Mouse (Mus musculus) heart, embryonic 16.5 days (tissue): Measurements from ENCODE around the gene Gm20517. TPM values are rescaled to one million over a fixed set of nuclear protein-coding genes. Genes with fewer than 3 reads are reported as not detected.
"Not testable (repeated sequence)": the region's sequence is repeated elsewhere in the genome, so short reads cannot be mapped to it uniquely, and the experiment has no call there.

ENCODE experiments used
- ATAC-seq: fragments of 200-750 bp; cut with Nextera tagmentation; replicated peaks from 2 replicates; pipeline ENCODE4 v1.8.0; 2017; ENCODE audit warnings: moderate number of reproducible peaks; ENCODE audit not compliant: insufficient read depth, low FRiP score; ENCODE audit errors: extremely low read depth
- H3K27ac ChIP-seq: fragments of 300-500 bp; sonication (generic); 2 replicates; pipeline ENCODE4 v1.5.1; 2014; ENCODE audit warnings: mild to moderate bottlenecking, low read length, control low read depth, moderate library complexity
- H3K27me3 ChIP-seq: fragments of 300-500 bp; sonication (generic); 2 replicates; pipeline ENCODE4 v1.6.1; 2014; ENCODE audit warnings: low read length, mixed read lengths; ENCODE audit not compliant: control insufficient read depth, insufficient read depth
- H3K36me3 ChIP-seq: fragments of 300-500 bp; sonication (generic); 2 replicates; pipeline ENCODE4 v1.6.1; 2014; ENCODE audit not compliant: control insufficient read depth, insufficient read depth
- H3K4me1 ChIP-seq: fragments of 300-500 bp; sonication (generic); 2 replicates; pipeline ENCODE4 v1.6.1; 2014; ENCODE audit warnings: low read length, mixed read lengths; ENCODE audit not compliant: control insufficient read depth, insufficient read depth
- H3K4me2 ChIP-seq: fragments of 300-500 bp; sonication (generic); 2 replicates; pipeline ENCODE4 v1.6.1; 2014; ENCODE audit warnings: low read depth, mild to moderate bottlenecking, control low read depth, low read length
- H3K4me3 ChIP-seq: fragments of 300-500 bp; sonication (generic); 2 replicates; pipeline ENCODE4 v1.5.1; 2014; ENCODE audit warnings: mild to moderate bottlenecking, control low read depth, low read length
- H3K9ac ChIP-seq: fragments of 300-500 bp; sonication (generic); 2 replicates; pipeline ENCODE4 v1.6.1; 2014; ENCODE audit warnings: low read length, control low read depth
- H3K9me3 ChIP-seq: fragments of 300-500 bp; sonication (generic); replicated peaks from 2 replicates; pipeline ENCODE4 v1.6.1; 2016; ENCODE audit warnings: low read length; ENCODE audit not compliant: control insufficient read depth
- WGBS: fragments of 180-500 bp; shearing (Covaris S2); extraction: QIAGEN DNeasy Blood & Tissue Kit; methylation state at CpG from one replicate; pipeline ENCODE4 v1.1.7; 2014; 5-methylcytosine and 5-hydroxymethylcytosine counted together
- polyA plus RNA-seq: library from polyadenylated mRNA; unstranded; fragments of >200 nt; fragmentation: Nextera tagmentation; extraction: Ambion mirVana; gene quantifications from 2 replicates; pipeline ENCODE4 v1.2.1, GENCODE M21; 2015

Gm20517 gene
- polyA plus RNA-seq, 1 experiment from 2014 or later = 1.0 TPM

DNA sequence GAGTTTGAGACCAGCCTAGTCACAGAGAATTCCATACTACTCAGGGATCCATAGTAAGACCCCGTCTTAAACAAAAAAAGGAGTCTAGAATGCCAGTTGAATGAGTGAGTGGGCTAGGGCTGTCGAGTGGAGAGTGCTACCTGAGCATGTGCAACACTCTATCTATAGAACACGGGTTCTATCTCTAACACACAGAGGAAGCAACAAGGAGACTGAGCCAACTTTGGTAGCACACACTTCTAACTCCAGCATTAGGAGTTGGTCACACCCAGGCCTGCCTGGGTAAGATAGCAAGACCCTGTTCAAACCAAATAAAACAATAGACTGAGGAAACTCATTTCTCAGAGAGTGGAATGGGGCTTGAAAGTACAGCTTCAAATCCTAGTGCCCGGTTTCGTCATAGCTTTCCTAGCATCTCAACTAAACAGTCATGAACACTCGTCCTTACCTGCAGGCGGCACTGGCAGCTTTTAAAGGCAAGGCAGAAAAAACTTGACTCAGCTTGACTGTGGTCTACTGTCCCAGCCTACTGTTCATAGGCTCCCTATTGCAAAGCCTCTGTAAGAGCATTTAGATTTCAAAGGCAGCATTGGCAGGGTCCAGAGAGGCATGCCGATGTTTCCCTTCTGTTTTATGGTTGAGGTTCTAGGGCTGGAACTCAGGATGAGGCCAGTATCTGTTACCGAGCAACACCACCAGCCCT lies 6.4 kb downstream of the Gm20517 start:
- Histone ChIP-seq H3K4me3 (no peak overlapping the region), H3K27me3 (no peaks in the 10 kb centered on the region), H3K9me3 (no peaks in the 10 kb centered on the region), H3K9ac (no peak overlapping the region), H3K4me1 (peaks cover 3% of the 10 kb centered on the region), H3K36me3 (peaks cover 32% of the 10 kb centered on the region), H3K27ac (no peak overlapping the region), H3K4me2 (no peak overlapping the region)
- no peak for ATAC-seq
- WGBS = 89% methylated on average over 9 of the region's 9 CpGs

DNA sequence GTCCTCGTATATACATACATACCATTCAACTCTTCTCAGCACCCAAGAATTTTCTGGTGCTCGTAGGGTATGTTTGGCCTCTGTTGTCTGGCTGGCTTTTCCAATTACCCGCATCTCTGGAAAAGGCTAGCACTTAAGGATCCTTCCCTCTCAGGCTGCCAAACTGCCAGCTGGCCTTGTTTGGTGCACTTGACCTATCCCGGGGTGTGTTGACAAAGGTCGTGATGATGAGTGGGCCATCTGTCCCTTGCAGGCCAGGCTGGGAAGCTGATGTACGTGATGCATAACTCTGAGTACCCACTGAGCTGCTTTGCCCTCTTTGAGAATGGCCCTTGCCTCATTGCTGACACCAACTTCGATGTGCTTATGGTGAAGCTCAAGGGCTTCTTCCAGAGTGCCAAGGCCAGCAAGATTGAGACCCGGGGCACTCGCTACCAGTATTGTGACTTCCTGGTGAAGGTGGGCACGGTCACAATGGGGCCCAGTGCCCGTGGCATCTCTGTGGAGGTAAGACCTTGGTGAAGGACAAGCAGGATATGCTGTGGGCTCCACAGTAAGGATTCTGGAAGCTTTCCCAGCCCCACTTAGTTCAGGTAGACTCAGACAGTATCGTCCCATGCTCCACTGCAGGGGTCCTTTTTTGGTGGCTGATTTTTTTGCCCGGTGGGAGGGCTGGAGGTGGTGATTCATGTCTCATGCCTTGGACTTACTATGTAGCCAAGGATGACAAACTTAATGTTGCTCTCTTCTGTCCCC lies 7.3 kb downstream of the Gm20517 start:
- WGBS = 86% methylated on average over 13 of the region's 13 CpGs

DNA sequence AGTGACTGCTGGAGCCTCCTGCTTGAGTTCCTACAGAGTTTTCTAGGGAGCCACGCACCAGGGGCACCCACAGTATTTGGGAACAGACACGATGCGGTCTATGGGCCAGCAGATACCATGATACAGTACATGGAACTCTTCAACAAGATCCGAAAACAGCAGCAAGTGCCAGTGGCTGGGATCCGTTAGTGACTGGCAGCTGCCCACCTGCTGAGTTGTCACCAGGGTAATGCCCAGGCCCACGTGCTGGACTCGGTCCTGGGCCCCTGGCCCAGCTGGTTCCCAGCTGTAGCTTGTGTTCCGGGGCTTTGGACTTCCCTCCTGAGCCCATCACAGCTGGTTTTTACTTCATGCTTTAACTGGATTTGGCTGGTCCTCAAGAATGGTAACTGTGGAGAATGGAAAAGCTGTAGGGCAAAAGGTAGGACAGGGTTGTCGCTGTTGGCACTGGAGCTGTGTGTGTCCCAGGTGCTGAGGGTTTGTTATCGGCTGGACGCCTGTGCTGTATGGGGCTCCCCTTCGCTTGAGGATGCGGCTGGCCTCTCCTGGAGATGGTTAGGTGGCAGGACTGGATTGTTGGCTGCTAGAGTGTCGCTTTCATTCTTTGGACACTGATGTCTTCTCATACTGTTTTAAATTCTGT lies 11.6 kb downstream of the Gm20517 start:
- WGBS = 93% methylated on average over 14 of the region's 14 CpGs
- Histone ChIP-seq H3K36me3 (peaks cover 29% of the 10 kb centered on the region), H3K27ac (no peak overlapping the region), H3K9me3 (no peaks in the 10 kb centered on the region), H3K9ac (no peak overlapping the region), H3K27me3 (no peaks in the 10 kb centered on the region), H3K4me1 (peaks cover 1% of the 10 kb centered on the region; the same call in 1 of the 2 replicates), H3K4me3 (no peak overlapping the region), H3K4me2 (no peak overlapping the region)
- no peak for ATAC-seq

More for the DNA sequence above, 7.3 kb downstream of the Gm20517 start:
- H3K4me2 ChIP-seq = no peak overlapping the region
- H3K4me3 ChIP-seq = no peak overlapping the region
- no peak for ATAC-seq
- H3K27me3 ChIP-seq = no peaks in the 10 kb centered on the region
- no peak overlapping the region for H3K9ac ChIP-seq
- no peaks in the 10 kb centered on the region for H3K4me1 ChIP-seq
- H3K27ac ChIP-seq = no peak overlapping the region
- no peaks in the 10 kb centered on the region for H3K9me3 ChIP-seq
- H3K36me3 ChIP-seq = peaks cover 35% of the 10 kb centered on the region

DNA sequence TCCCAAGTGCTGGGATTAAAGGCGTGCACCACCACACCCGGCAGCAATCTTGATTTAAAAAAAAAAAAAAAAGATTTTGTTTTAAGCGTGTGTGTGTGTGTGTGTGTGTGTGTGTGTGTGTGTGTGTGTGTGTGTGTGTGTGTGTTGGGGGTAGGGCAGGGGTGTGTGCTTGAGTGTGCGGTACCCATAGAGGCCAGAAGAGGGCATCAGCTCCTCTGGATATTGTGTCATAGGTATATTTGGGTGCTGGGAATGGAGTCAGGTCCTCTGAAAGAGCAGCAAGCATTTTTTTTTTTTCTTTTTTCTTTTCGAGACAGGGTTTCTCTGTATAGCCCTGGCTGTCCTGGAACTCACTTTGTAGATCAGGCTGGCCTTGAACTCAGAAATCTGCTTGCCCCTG lies 13.2 kb downstream of the Gm20517 start:
- H3K9me3 ChIP-seq, H3K9ac ChIP-seq, H3K27me3 ChIP-seq, H3K4me2 ChIP-seq, H3K4me3 ChIP-seq, H3K27ac ChIP-seq, H3K4me1 ChIP-seq, ATAC-seq: not testable (repeated sequence)
- peaks cover 28% of the 10 kb centered on the region for H3K36me3 ChIP-seq
- WGBS = 90% methylated on average over 5 of the region's 5 CpGs

DNA sequence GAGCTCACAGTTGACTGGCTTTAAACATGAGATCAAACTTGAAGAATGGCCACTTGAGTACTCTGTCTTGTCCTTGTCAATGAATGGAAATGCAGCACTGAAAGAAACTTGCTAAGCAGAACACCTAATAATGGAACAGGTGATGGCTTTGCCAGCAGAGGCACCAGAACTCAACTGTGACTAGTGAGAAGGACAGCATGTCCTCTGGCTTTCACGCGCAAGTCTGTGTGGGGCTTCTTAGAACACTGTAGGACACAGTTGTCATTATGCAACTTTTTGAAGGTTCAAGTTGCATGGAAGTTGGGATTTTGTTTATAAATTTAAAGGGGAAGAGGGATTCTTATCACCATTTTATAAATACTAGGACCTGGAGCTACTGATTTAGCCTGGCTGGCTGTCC lies 13.7 kb downstream of the Gm20517 start:
- Histone ChIP-seq H3K27me3 (no peaks in the 10 kb centered on the region), H3K9ac (no peak overlapping the region), H3K27ac (no peak overlapping the region), H3K4me3 (no peak overlapping the region), H3K4me2 (no peak overlapping the region), H3K9me3 (no peaks in the 10 kb centered on the region), H3K36me3 (peaks cover 28% of the 10 kb centered on the region), H3K4me1 (peaks cover 8% of the 10 kb centered on the region)
- ATAC-seq = no peak
- 96% methylated on average over 2 of the region's 2 CpGs for WGBS

DNA sequence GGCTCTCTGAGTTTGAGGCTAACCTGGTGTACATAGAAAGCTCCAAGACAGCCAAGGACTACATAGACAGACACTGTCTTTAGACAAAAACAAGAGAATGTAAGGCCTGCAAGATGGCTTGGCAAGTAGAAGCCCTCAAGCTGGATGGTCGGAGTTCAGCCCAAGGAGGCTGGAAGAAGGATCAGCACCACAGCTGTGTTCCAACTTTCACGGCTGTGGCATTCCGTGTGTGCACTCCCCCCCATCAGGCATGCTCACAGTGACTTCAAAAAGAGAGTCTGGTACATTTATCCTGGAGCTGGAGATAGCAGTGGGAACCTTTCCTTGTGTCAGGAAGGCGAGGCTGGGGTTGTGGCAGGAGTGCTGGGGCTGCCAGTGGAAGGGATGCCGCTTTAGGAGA lies 14.6 kb downstream of the Gm20517 start:
- Histone ChIP-seq H3K4me3 (no peak overlapping the region), H3K9ac (no peak overlapping the region), H3K9me3 (no peaks in the 10 kb centered on the region), H3K4me2 (no peak overlapping the region), H3K36me3 (peaks cover 27% of the 10 kb centered on the region), H3K27me3 (no peaks in the 10 kb centered on the region), H3K4me1 (peaks cover 15% of the 10 kb centered on the region), H3K27ac (no peak overlapping the region)
- WGBS = 89% methylated on average over 5 of the region's 5 CpGs
- no peak for ATAC-seq

DNA sequence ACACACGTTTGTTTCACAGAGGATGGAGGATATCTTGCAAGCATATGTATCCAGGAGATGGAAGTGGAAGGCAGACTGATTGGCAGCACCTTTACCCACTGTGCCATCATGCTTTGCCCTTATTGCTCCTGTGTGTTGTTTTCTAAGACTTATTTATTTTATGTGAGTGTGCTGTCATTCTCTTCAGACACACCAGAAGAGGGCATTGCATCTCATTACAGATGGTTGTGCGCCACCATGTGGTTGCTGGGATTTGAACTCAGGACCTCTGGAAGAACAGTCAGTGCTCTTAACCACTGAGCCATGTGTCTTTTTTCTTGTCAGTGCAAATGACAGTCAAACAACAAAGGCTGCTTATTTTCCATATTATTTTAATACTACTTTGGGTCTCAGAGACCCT lies 16.4 kb downstream of the Gm20517 start:
- Histone ChIP-seq H3K4me2 (no peak overlapping the region; the same call in 1 of the 2 replicates), H3K27ac (no peak overlapping the region), H3K4me1 (peaks cover 15% of the 10 kb centered on the region), H3K9ac (no peak overlapping the region), H3K27me3 (no peaks in the 10 kb centered on the region), H3K4me3 (no peak overlapping the region), H3K36me3 (peaks cover 21% of the 10 kb centered on the region), H3K9me3 (no peaks in the 10 kb centered on the region)
- ATAC-seq = no peak
- WGBS = 64% methylated on average over 2 of the region's 2 CpGs

DNA sequence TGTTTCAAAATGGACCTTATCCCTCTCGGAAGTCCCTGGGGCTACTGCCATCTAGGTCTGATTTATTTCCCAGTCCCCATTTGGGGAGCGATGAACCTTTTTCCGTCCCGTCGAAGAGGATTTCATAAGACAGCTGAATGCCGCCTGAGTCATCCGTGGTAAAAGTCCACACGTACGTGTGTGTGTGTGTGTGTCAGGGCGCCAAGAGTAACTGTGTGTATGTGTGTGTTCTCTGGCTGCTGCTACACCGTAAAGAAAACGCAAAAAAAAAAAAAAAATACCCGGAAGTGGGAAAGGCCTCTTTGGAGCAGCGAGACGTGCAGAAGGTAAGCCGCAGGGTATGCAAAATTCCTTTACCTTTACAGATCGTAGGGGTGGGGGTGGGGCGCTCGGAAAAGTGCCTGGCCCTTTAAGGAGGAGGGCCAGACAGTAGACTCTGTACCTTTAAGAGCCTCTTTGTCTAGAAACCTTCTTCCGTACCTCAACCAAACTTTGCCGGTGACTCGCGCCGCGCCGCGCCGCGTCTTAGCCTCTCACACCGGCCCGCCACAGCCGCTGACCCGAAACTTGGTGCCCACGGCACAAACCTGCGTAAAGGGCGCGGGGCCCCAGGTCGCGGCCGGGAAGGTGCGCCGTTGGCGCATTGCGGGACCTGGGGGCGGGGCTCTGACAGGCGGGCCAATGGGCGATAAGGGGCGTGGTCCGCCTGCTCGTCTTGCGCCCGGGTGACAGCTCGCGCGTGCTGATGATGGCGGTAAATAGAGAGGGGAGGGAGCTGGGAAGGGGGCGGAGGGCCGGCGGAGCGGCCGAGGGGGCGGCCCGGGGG lies 17.7 kb downstream of the Gm20517 start:
- Histone ChIP-seq H3K27me3 (no peaks in the 10 kb centered on the region), H3K4me1 (peaks cover 15% of the 10 kb centered on the region), H3K9ac (peak overlapping the region; percentile 82), H3K4me3 (peak overlapping the region; percentile 84), H3K9me3 (no peaks in the 10 kb centered on the region), H3K36me3 (peaks cover 8% of the 10 kb centered on the region), H3K4me2 (peak overlapping the region; percentile 100), H3K27ac (peak overlapping the region; percentile 90)
- peak; percentile 95 for ATAC-seq
- WGBS = under 1% methylated on average over 56 of the region's 63 CpGs
